Mouse (Mus musculus): ENCODE data around the gene Cela2a. TPM values are rescaled to one million over a fixed set of nuclear protein-coding genes. Genes with fewer than 3 reads are reported as not detected.

Gene Cela2a
- not detected for total RNA-seq (2023)

GRCm38 (mm10) chr4:141826060-141826459 lies at the start of gene Cela2a:
Cela2a (minus strand) TSS chr4:141826160.

GRCm38 (mm10) chr4:141874601-141875460 lies 48.9 kb upstream of the Cela2a start, which contains the start of gene Efhd2:
Efhd2 (minus strand) TSS chr4:141874920.

GRCm38 (mm10) chr4:141845999-141846398 lies 20.0 kb upstream of the Cela2a start, which contains the start of gene Ctrc:
Ctrc (minus strand) TSS chr4:141846359.

GRCm38 (mm10) chr4:141793282-141794151 lies 32.4 kb downstream of the Cela2a start, which contains the start of gene Casp9:
Casp9 (plus strand) TSS chr4:141793612.

GRCm38 (mm10) chr4:141790524-141790990 lies 35.4 kb downstream of the Cela2a start, which contains the start of gene Dnajc16:
Dnajc16 (minus strand) TSS chr4:141790931.

Other genes with a start within 250 kb of the Cela2a start
- gene Fblim1, start 220.1 kb downstream of the Cela2a start, total RNA-seq (2023), result under 1 TPM in 1 of 2 experiments, not detected in 1; 0.42 TPM
- not detected for gene Tmem82, start 207.5 kb downstream of the Cela2a start, total RNA-seq (2023)
- not detected for gene Slc25a34, start 202.3 kb downstream of the Cela2a start, total RNA-seq (2023)
- 10 to 100 TPM; 25.6 to 26.4 TPM for gene Plekhm2, start 161.3 kb downstream of the Cela2a start, total RNA-seq (2023)
- gene Rsc1a1, start 140.6 kb downstream of the Cela2a start, total RNA-seq (2023), result 1 to 10 TPM in 1 of 2 experiments, under 1 TPM in 1; 0.79 to 1.3 TPM
- 10 to 100 TPM; 42.8 to 46.7 TPM for gene Ddi2, start 102.7 kb downstream of the Cela2a start, total RNA-seq (2023)
- not detected for gene Agmat, start 79.5 kb downstream of the Cela2a start, total RNA-seq (2023)
- 1 to 10 TPM; 4.9 TPM for gene Dnajc16, start 35.2 kb downstream of the Cela2a start, total RNA-seq (2023)
- gene Casp9, start 32.5 kb downstream of the Cela2a start, total RNA-seq (2023), result 10 to 100 TPM; 20.4 to 20.5 TPM
- not detected for gene Ctrc, start 20.2 kb upstream of the Cela2a start, total RNA-seq (2023)
- gene Efhd2, start 48.8 kb upstream of the Cela2a start, total RNA-seq (2023), result 100 to 1,000 TPM; 118 to 123 TPM
- gene Fhad1, start 188.9 kb upstream of the Cela2a start, total RNA-seq (2023), result not detected

Measured in neutrophil, adult 83 days (primary cell).